Mouse (Mus musculus) gastrocnemius, postnatal 4 days (tissue): ENCODE results near the gene Laptm5. TPM values are rescaled to one million over a fixed set of nuclear protein-coding genes. Genes with fewer than 3 reads are reported as not detected.

ENCODE experiments used
- DNase-seq, 2 experiments: peaks; one replicate each; pipeline ENCODE4 v3.0.0; 2021 to 2022; ENCODE audit warnings: low spot score in 2 of 2, mixed read lengths in 2 of 2
- total RNA-seq, 2 experiments: library from RNA; stranded (reverse); gene quantifications; 2 replicates each; pipeline ENCODE4 v1.2.3; 2021

The Laptm5 gene
- total RNA-seq, 2 experiments from 2014 or later = 24.4 to 26.4 TPM

DNA sequence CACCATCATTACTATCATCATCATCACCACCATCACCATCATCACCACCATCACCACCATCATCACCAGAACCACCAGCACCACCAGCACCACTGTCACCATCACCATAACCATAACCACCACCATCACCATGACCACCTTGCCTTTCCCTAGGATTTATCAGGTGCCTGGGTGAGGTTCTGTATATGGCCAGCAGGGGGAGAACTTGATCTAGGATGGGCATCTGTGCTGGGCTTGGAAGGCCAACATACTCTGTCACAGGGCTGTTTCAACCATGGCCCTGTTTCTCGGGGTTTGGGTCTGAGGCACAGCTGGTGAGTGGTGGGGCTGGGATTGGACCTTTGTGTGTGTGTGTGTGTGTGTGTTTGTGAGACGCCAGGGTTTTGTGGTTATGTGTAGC is 16.6 kb upstream of the Laptm5 start:
- DNase-seq = peak in 1 of 2 experiments; percentile 47

DNA sequence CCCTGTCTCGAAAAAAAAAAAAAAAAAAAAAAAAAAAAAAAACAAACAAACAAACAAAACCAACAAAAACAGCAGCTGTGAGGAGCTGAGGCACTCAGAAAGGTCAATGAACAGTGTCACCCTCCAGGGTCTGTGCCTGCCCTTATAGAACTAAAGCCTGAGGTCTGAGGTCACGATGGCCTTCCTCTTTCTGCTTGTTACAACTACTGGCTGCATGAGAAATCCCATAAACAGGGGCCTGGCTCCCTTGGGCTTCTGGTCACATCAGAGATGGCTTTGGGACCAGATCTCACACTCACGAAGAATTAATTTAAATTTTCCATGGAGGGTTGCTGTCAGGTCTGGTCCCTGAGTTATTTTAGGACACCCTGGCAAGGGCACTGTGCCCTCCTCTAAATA is 13.5 kb upstream of the Laptm5 start:
- no peak for DNase-seq

DNA sequence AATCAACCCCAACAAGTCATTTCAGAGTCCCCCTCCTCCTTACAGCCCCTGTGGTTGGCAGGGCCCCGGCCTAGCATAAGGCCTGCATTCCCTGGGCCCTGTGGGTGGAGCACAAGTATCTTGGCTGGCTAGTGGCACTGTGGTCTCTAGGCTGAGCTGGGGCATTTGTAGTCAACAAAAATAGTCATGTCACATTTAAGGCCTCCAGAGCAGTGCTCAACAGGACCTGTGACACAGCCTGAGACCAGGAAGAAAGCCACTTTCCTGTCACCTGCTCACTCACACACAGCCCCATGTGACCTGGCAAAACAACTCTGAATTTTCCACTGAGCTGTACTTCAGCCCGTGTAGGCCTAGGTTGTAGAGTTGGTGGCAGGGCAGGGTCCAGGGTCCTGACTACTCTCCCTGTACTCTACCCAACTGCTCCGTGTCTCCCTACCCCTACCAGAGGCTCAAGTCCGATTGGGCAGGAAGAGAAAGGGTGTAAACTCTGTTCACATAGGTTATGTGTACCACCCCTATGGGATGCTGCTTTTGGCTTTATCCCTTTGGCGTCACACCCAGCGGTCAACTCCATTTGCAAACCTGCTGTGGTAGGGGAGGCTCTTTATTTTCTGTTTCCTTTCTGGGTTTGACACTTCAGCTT is 13.0 kb upstream of the Laptm5 start:
- DNase-seq = no peak

- DNase-seq = no peak
These were observed 12.2 kb upstream of the Laptm5 start for GRCm38 (mm10) chr4:130900746-130901145.

DNA sequence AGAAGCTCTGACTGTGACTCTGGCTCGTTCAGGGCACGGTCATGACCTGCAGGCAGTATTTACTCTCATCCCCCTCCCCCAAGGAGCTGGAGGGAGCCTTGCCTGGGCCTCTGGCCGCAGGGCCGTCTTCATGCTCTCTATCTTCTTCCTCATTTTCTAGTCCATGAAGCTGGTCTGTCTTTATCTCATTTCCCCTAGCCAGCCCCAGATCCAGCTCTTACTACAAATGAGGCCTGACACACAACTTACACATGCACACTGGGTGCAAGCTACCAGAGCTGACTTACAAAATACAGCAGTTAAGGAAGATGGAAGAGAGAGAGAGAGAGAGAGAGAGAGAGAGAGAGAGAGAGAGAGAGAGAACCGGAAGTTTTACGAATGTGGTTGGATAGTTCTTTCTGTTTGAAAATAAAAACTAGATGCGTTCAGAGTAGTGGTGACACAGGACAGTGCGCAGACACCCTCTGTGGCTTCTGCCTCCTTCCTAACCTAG is 10.6 kb upstream of the Laptm5 start:
- DNase-seq = no peak

DNA sequence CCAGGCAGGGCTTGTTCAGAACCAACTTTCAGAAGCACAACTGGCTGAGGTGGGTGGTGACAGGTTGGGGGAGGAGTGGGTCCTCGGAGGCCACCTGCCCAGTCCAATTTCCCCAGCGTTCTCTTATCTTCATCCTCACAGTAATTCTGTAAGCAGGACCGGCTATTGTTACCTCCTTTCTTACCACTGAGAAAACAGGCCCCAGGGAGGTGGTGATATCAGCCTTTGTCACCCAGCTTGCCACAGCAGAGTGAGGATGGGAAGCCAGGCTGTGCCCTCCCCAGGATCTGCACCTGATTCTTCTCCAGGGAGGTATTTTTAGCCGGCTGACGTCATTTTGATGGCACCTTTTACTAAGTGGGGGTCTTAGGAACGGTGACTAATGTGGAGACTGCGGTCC is 7.9 kb upstream of the Laptm5 start:
- DNase-seq = no peak

GRCm38 (mm10) chr4:130905882-130906281 is 7.0 kb upstream of the Laptm5 start:
- no peak for DNase-seq

- peak in 1 of 2 experiments; percentile 66 for DNase-seq
These were observed 6.6 kb upstream of the Laptm5 start for GRCm38 (mm10) chr4:130906296-130906695.

- no peak for DNase-seq
These were observed 5.5 kb upstream of the Laptm5 start for GRCm38 (mm10) chr4:130907200-130908069.

- no peak for DNase-seq
These were observed 4.8 kb upstream of the Laptm5 start for GRCm38 (mm10) chr4:130908133-130908532.

GRCm38 (mm10) chr4:130909167-130909874 is 3.6 kb upstream of the Laptm5 start:
- no peak for DNase-seq

DNA sequence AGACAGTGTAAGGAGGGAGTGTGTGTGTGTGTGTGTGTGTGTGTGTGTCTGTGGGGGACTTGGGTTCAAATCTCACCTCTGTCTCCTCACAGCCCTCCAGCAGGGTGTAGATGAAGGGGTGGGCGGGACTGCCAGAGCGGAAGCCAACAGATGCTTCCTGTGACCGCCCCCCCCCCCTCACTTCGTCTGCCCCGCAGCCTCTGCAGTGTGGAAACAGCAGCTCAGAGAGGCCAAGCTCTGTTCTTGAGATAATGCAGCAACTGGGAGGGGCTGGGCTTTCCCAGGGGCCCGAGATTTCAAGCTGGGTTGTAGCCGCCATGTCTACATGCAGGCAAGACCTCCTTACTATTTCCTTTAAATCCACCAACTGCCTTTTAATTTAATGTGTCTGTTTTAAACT is 2.3 kb upstream of the Laptm5 start:
- DNase-seq = no peak

- no peak for DNase-seq
These were observed 299 bp upstream of the Laptm5 start for GRCm38 (mm10) chr4:130912626-130913025.

GRCm38 (mm10) chr4:130913511-130913910 is 586 bp downstream of the Laptm5 start:
- no peak for DNase-seq

- DNase-seq = no peak
These were observed 1.1 kb downstream of the Laptm5 start for GRCm38 (mm10) chr4:130914011-130914410.

DNA sequence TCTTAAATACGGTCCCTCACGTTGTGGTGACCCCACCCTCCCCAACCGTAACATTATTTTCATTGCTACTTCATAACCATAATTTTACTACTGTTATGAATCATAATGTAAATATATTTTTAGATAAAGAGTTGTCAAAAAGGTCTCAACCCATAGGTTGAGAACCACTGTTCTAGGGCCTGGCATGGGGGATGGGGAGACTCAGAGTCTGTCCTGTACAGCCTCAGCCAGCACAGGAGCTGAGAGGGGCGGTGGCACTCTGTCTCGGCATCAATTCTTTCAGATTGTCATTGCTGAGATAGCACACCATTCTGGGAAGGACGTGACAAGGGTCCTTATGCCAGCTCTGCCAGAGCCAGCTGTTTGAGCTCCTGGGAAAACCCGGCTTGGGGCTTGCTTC is 1.6 kb downstream of the Laptm5 start:
- no peak for DNase-seq

- DNase-seq = no peak
These were observed 2.2 kb downstream of the Laptm5 start for GRCm38 (mm10) chr4:130915006-130915667.

DNA sequence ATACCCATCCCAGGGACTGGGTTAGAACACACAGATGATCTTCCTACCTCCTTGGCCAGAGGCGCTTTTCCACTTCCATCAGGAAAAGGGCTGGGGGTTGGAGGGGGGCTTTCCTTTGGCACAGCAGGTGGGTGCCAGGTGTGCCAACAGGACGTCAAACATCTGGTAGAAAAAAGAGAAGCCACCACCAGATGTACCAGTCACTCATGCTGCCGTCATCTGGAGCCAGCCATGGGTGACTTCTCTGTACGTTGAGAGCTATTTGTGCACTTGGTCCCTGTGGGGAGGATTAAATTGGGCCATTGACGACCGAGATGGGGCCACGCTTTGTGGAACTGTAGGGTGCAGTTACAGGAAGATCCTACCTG is 2.7 kb downstream of the Laptm5 start:
- DNase-seq = no peak

DNA sequence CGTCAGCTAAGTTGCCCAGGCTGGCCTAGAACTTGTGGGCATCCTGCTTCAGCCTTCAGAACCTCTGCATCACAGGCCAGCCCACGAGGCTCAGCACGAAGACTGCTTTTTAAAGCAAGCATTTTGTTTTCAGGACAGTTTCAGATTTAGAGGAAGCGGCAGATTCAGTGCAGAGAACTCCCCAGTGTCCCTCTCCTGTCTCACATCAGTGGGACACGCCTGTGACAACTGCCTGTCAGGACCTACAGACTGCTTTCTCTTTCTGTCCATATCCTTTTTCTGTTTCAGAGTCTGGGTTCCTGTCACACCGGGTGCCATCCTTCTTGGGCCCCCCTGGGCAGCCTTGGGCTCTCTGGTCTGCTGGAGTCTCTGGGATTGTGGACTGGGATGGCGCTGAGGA is 3.7 kb downstream of the Laptm5 start:
- DNase-seq = no peak

DNA sequence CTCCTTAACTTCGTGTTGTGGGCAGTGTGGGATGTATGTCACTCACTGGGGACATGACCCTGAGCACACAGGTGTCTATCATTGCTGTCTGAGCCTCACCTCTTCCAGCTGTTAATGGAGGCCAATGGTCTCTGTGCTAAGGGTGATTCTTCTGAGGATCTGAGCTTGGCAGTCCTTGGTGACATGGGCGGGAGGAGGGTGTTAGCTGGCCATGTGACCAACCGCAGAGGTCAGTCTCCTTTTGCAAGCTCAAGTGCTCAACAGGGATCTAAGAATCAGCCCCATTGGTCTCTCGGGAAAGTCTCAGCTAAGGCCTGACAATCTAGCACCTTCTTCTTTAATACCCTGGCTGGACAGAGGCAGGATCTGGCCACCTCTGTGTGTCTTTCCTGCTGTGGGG is 4.6 kb downstream of the Laptm5 start:
- no peak for DNase-seq
